In genomic region chr16:33820269-33821178, GRCm38 (mm10) we compare ENCODE assay signal across 8 mouse cellular contexts. TPM values are rescaled to one million over a fixed set of nuclear protein-coding genes. Genes with fewer than 3 reads are reported as not detected.
DNase-seq lines count a peak whose midpoint lies in the region; ATAC-seq and TF ChIP-seq lines count a peak whose summit lies in the region.

No protein-coding gene starts in this region.

- WGBS in heart, postnatal 0 days = 21% methylated on average over 17 of the region's 17 CpGs

- peak; percentile 90 for DNase-seq in ES-CJ7 (ENCODE audit: low read depth, low spot score)
- peak; percentile 91 for DNase-seq in brain, adult 2 months (ENCODE audit: low read depth, low spot score)
- peak; percentile 63 for DNase-seq in fibroblast of lung, adult 2 months (ENCODE audit: low read depth)
- DNase-seq in heart, postnatal 0 days (ENCODE audit: low spot score) = peak; percentile 82
- DNase-seq in layer of hippocampus, adult 9-10 months (ENCODE audit: low spot score) = peak; percentile 91
- DNase-seq in lung, postnatal 25 days (ENCODE audit: low spot score) = peak; percentile 90
- DNase-seq in right cerebral cortex, adult 2 months (ENCODE audit: low spot score in 2 of 2) = peak; percentile 90 to 96
- DNase-seq in urinary bladder, adult 2 months (ENCODE audit: low spot score) = peak; percentile 55

- no peak overlapping the region for H3K4me2 ChIP-seq in heart, postnatal 0 days (ENCODE audit: low read depth, low read length)

- H3K9me3 ChIP-seq in heart, postnatal 0 days (replicated peaks; ENCODE audit: control insufficient read depth, low read length) = no peaks in the 10 kb centered on the region

- no peak for TF ChIP-seq EP300 in heart, postnatal 0 days (IDR thresholded peaks at IDR 0.05; ENCODE audit: low read depth)

- H3K27ac ChIP-seq in heart, postnatal 0 days (ENCODE audit: low read depth) = no peak overlapping the region

- no peak overlapping the region for H3K4me3 ChIP-seq in heart, postnatal 0 days (ENCODE audit: low read depth, low read length)

- H3K27me3 ChIP-seq in heart, postnatal 0 days (ENCODE audit: control insufficient read depth, insufficient read depth, low read length) = no peaks in the 10 kb centered on the region

- no peak overlapping the region for H3K9ac ChIP-seq in heart, postnatal 0 days (replicated peaks; ENCODE audit: low read depth, low read length)

- no peak for ATAC-seq in heart, postnatal 0 days (ENCODE audit: insufficient read depth, low read depth)

- no peaks in the 10 kb centered on the region for H3K36me3 ChIP-seq in heart, postnatal 0 days (replicated peaks; ENCODE audit: control insufficient read depth, insufficient read depth, low read length)

- TF ChIP-seq CTCF in heart, postnatal 0 days (IDR thresholded peaks at IDR 0.05; ENCODE audit: low read depth) = peak; percentile 95

- H3K4me1 ChIP-seq in heart, postnatal 0 days (ENCODE audit: control insufficient read depth, insufficient read depth) = no peaks in the 10 kb centered on the region

RNA-seq across cellular contexts. Expression of gene Itgb5, which starts 8.9 kb away (rescaled TPM):
- total RNA-seq in heart, postnatal 0 days (2014; rRNA removed; ENCODE audit: low replicate concordance) = 116 and 134 TPM in 2 replicates
- 33.4 and 35.6 TPM in 2 replicates for polyA plus RNA-seq in heart, postnatal 0 days (2015; fragmentation: Nextera tagmentation; extraction: Ambion mirVana)
- 79.7 and 98.3 TPM in 2 replicates for polyA plus RNA-seq in urinary bladder, adult 2 months (2012; rRNA removed)

RNA-seq across cellular contexts. Expression of gene Muc13, which starts 26.7 kb away (rescaled TPM):
- total RNA-seq in heart, postnatal 0 days (2014; rRNA removed; ENCODE audit: low replicate concordance) = not detected in 2 replicates
- not detected in 2 replicates for polyA plus RNA-seq in heart, postnatal 0 days (2015; fragmentation: Nextera tagmentation; extraction: Ambion mirVana)
- polyA plus RNA-seq in urinary bladder, adult 2 months (2012; rRNA removed) = 0.04 and 0.09 TPM in 2 replicates
